Mouse (Mus musculus): ENCODE measurements around the gene Babam2. TPM values are rescaled to one million over a fixed set of nuclear protein-coding genes. Genes with fewer than 3 reads are reported as not detected.

The Babam2 gene
- polyA plus RNA-seq, 1 experiment from 2014 or later = 69.4 TPM

DNA sequence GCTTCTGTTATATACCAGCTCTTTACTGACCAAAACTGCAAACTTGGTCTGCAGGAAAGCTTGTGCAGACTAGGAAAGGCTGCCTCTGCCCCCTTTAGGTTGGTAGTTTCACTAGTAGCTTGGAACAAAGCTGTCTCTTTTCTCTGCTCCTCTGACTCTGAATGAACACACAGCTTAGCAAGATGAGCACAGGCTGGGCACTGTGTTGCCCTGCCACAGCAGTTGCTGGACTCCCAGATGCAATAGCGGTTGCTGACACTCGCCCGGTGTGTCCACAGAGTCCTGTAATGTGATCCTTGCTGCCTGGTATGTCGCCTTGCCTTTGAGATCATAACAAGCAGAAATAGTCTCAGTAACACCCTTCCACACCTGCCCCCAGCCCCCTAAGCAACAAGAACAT, 373.8 kb downstream of the Babam2 start:
- Histone ChIP-seq H3K9me3 (ENCODE audit: low read length) (no peaks in the 10 kb centered on the region), H3K4me3 (ENCODE audit: low read length) (no peak overlapping the region), H3K4me1 (ENCODE audit: insufficient read depth, low read length) (no peaks in the 10 kb centered on the region), H3K9ac (replicated peaks; ENCODE audit: low read length) (no peak overlapping the region), H3K27ac (ENCODE audit: low read length) (no peak overlapping the region), H3K36me3 (ENCODE audit: insufficient read depth, low read length) (no peaks in the 10 kb centered on the region), H3K4me2 (replicated peaks; ENCODE audit: low read depth, low read length) (no peak overlapping the region), H3K27me3 (ENCODE audit: insufficient read depth, low read length) (no peaks in the 10 kb centered on the region)
- WGBS = 44% methylated on average over 4 of the region's 4 CpGs
- no peak for ATAC-seq (ENCODE audit: low FRiP score, low TSS enrichment)

GRCm38 (mm10) chr5:32071824-32072223, 374.3 kb downstream of the Babam2 start:
- Histone ChIP-seq H3K36me3 (ENCODE audit: insufficient read depth, low read length) (no peaks in the 10 kb centered on the region), H3K27me3 (ENCODE audit: insufficient read depth, low read length) (no peaks in the 10 kb centered on the region), H3K4me1 (ENCODE audit: insufficient read depth, low read length) (no peaks in the 10 kb centered on the region), H3K9ac (replicated peaks; ENCODE audit: low read length) (no peak overlapping the region), H3K4me3 (ENCODE audit: low read length) (no peak overlapping the region), H3K27ac (ENCODE audit: low read length) (no peak overlapping the region), H3K9me3 (ENCODE audit: low read length) (no peaks in the 10 kb centered on the region), H3K4me2 (replicated peaks; ENCODE audit: low read depth, low read length) (no peak overlapping the region)
- WGBS = 87% methylated on average over 5 of the region's 5 CpGs
- ATAC-seq (ENCODE audit: low FRiP score, low TSS enrichment) = no peak

- 92% methylated on average over 3 of the region's 3 CpGs for WGBS
- Histone ChIP-seq H3K4me2 (replicated peaks; ENCODE audit: low read depth, low read length) (no peak overlapping the region), H3K36me3 (ENCODE audit: insufficient read depth, low read length) (no peaks in the 10 kb centered on the region), H3K4me3 (ENCODE audit: low read length) (no peak overlapping the region), H3K27ac (ENCODE audit: low read length) (no peak overlapping the region), H3K9me3 (ENCODE audit: low read length) (no peaks in the 10 kb centered on the region), H3K4me1 (ENCODE audit: insufficient read depth, low read length) (no peaks in the 10 kb centered on the region), H3K9ac (replicated peaks; ENCODE audit: low read length) (no peak overlapping the region), H3K27me3 (ENCODE audit: insufficient read depth, low read length) (no peaks in the 10 kb centered on the region)
- ATAC-seq (ENCODE audit: low FRiP score, low TSS enrichment) = no peak
Measured at GRCm38 (mm10) chr5:32072877-32073276, 375.4 kb downstream of the Babam2 start.

- ATAC-seq (ENCODE audit: low FRiP score, low TSS enrichment) = no peak
- Histone ChIP-seq H3K27me3 (ENCODE audit: insufficient read depth, low read length) (no peaks in the 10 kb centered on the region), H3K27ac (ENCODE audit: low read length) (no peak overlapping the region), H3K4me2 (replicated peaks; ENCODE audit: low read depth, low read length) (no peak overlapping the region), H3K4me3 (ENCODE audit: low read length) (no peak overlapping the region), H3K36me3 (ENCODE audit: insufficient read depth, low read length) (no peaks in the 10 kb centered on the region), H3K4me1 (ENCODE audit: insufficient read depth, low read length) (no peaks in the 10 kb centered on the region), H3K9me3 (ENCODE audit: low read length) (no peaks in the 10 kb centered on the region), H3K9ac (replicated peaks; ENCODE audit: low read length) (no peak overlapping the region)
- WGBS = 89% methylated on average over 3 of the region's 3 CpGs
Measured at GRCm38 (mm10) chr5:32074053-32074452, 376.6 kb downstream of the Babam2 start.

DNA sequence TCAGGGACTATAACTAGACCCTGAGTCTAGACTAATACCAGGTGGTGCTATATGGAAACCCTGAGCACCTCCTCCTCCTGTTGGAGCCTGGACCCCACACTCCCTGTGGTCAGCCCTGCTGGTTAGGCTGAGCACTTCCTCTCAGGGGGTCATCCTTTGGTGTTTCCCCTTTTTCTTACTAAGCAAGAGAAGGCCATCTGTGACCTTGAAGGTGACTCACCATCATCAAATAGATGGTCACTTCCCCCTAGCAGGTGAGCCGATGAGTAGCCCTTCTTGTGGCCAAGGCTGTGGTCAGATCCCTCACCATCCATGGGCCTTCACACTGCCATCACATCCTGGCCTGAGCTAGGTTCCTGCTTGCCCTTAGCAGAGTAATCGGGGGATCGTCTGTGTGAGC, 379.7 kb downstream of the Babam2 start:
- WGBS = 84% methylated on average over 3 of the region's 3 CpGs
- H3K27ac ChIP-seq (ENCODE audit: low read length) = no peak overlapping the region
- no peak for ATAC-seq (ENCODE audit: low FRiP score, low TSS enrichment)

GRCm38 (mm10) chr5:32078986-32079385, 381.5 kb downstream of the Babam2 start:
- 78% methylated on average over 4 of the region's 4 CpGs for WGBS
- Histone ChIP-seq H3K9me3 (ENCODE audit: low read length) (no peaks in the 10 kb centered on the region), H3K27me3 (ENCODE audit: insufficient read depth, low read length) (no peaks in the 10 kb centered on the region), H3K27ac (ENCODE audit: low read length) (no peak overlapping the region), H3K4me3 (ENCODE audit: low read length) (no peak overlapping the region), H3K9ac (replicated peaks; ENCODE audit: low read length) (no peak overlapping the region), H3K4me1 (ENCODE audit: insufficient read depth, low read length) (no peaks in the 10 kb centered on the region), H3K4me2 (replicated peaks; ENCODE audit: low read depth, low read length) (no peak overlapping the region), H3K36me3 (ENCODE audit: insufficient read depth, low read length) (no peaks in the 10 kb centered on the region)
- no peak for ATAC-seq (ENCODE audit: low FRiP score, low TSS enrichment)

More for the DNA sequence above, 379.7 kb downstream of the Babam2 start:
- Histone ChIP-seq H3K4me3 (ENCODE audit: low read length) (no peak overlapping the region), H3K4me2 (replicated peaks; ENCODE audit: low read depth, low read length) (no peak overlapping the region), H3K9me3 (ENCODE audit: low read length) (no peaks in the 10 kb centered on the region), H3K9ac (replicated peaks; ENCODE audit: low read length) (no peak overlapping the region), H3K4me1 (ENCODE audit: insufficient read depth, low read length) (no peaks in the 10 kb centered on the region), H3K27me3 (ENCODE audit: insufficient read depth, low read length) (no peaks in the 10 kb centered on the region), H3K36me3 (ENCODE audit: insufficient read depth, low read length) (no peaks in the 10 kb centered on the region)

- H3K9me3 ChIP-seq (ENCODE audit: low read length) = no peaks in the 10 kb centered on the region
- H3K36me3 ChIP-seq (ENCODE audit: insufficient read depth, low read length) = 0 out of 2 replicates have a peak, but pooled peaks cover under 1% of the 10 kb centered on the region
- H3K9ac ChIP-seq (replicated peaks; ENCODE audit: low read length) = no peak overlapping the region
- H3K4me1 ChIP-seq (ENCODE audit: insufficient read depth, low read length) = no peaks in the 10 kb centered on the region
- WGBS = 47% methylated on average over 7 of the region's 7 CpGs
- H3K4me3 ChIP-seq (ENCODE audit: low read length) = no peak overlapping the region
- no peak overlapping the region for H3K4me2 ChIP-seq (replicated peaks; ENCODE audit: low read depth, low read length)
- no peak for ATAC-seq (ENCODE audit: low FRiP score, low TSS enrichment)
- 0 out of 2 replicates have a peak overlapping the region, but pooled peaks have one; percentile 7 for H3K27ac ChIP-seq (ENCODE audit: low read length)
- no peaks in the 10 kb centered on the region for H3K27me3 ChIP-seq (ENCODE audit: insufficient read depth, low read length)
Measured at GRCm38 (mm10) chr5:32080490-32081219, 383.2 kb downstream of the Babam2 start.

GRCm38 (mm10) chr5:32084401-32084804, 386.9 kb downstream of the Babam2 start:
- Histone ChIP-seq H3K4me1 (ENCODE audit: insufficient read depth, low read length) (no peaks in the 10 kb centered on the region), H3K4me3 (ENCODE audit: low read length) (no peak overlapping the region), H3K27me3 (ENCODE audit: insufficient read depth, low read length) (no peaks in the 10 kb centered on the region), H3K9ac (replicated peaks; ENCODE audit: low read length) (no peak overlapping the region), H3K9me3 (ENCODE audit: low read length) (no peaks in the 10 kb centered on the region), H3K4me2 (replicated peaks; ENCODE audit: low read depth, low read length) (no peak overlapping the region), H3K27ac (ENCODE audit: low read length) (peak overlapping the region; percentile 7; the same call in 1 of the 2 replicates), H3K36me3 (ENCODE audit: insufficient read depth, low read length) (0 out of 2 replicates have a peak, but pooled peaks cover 5% of the 10 kb centered on the region)
- no peak; the same call in 1 of the 2 replicates for ATAC-seq (ENCODE audit: low FRiP score, low TSS enrichment)
- WGBS = 64% methylated on average over 10 of the region's 10 CpGs

- no peak overlapping the region for H3K9ac ChIP-seq (replicated peaks; ENCODE audit: low read length)
- WGBS = 93% methylated on average over 2 of the region's 2 CpGs
Measured at GRCm38 (mm10) chr5:32085566-32085965, 388.1 kb downstream of the Babam2 start.

GRCm38 (mm10) chr5:32085971-32086370, 388.5 kb downstream of the Babam2 start:
- no peak overlapping the region for H3K27ac ChIP-seq (ENCODE audit: low read length)
- 86% methylated on average over 2 of the region's 2 CpGs for WGBS
- ATAC-seq (ENCODE audit: low FRiP score, low TSS enrichment) = no peak

More at GRCm38 (mm10) chr5:32085566-32085965, 388.1 kb downstream of the Babam2 start:
- no peak for ATAC-seq (ENCODE audit: low FRiP score, low TSS enrichment)
- Histone ChIP-seq H3K27me3 (ENCODE audit: insufficient read depth, low read length) (no peaks in the 10 kb centered on the region), H3K9me3 (ENCODE audit: low read length) (no peaks in the 10 kb centered on the region), H3K36me3 (ENCODE audit: insufficient read depth, low read length) (0 out of 2 replicates have a peak, but pooled peaks cover 5% of the 10 kb centered on the region), H3K27ac (ENCODE audit: low read length) (no peak overlapping the region), H3K4me3 (ENCODE audit: low read length) (no peak overlapping the region), H3K4me1 (ENCODE audit: insufficient read depth, low read length) (peaks cover 4% of the 10 kb centered on the region; the same call in 1 of the 2 replicates), H3K4me2 (replicated peaks; ENCODE audit: low read depth, low read length) (no peak overlapping the region)

More at GRCm38 (mm10) chr5:32085971-32086370, 388.5 kb downstream of the Babam2 start:
- H3K36me3 ChIP-seq (ENCODE audit: insufficient read depth, low read length) = 0 out of 2 replicates have a peak, but pooled peaks cover 5% of the 10 kb centered on the region
- no peaks in the 10 kb centered on the region for H3K9me3 ChIP-seq (ENCODE audit: low read length)
- H3K4me1 ChIP-seq (ENCODE audit: insufficient read depth, low read length) = peaks cover 4% of the 10 kb centered on the region; the same call in 1 of the 2 replicates
- no peak overlapping the region for H3K4me3 ChIP-seq (ENCODE audit: low read length)
- H3K27me3 ChIP-seq (ENCODE audit: insufficient read depth, low read length) = no peaks in the 10 kb centered on the region
- H3K4me2 ChIP-seq (replicated peaks; ENCODE audit: low read depth, low read length) = no peak overlapping the region
- no peak overlapping the region for H3K9ac ChIP-seq (replicated peaks; ENCODE audit: low read length)
